In the genomic region with DNA sequence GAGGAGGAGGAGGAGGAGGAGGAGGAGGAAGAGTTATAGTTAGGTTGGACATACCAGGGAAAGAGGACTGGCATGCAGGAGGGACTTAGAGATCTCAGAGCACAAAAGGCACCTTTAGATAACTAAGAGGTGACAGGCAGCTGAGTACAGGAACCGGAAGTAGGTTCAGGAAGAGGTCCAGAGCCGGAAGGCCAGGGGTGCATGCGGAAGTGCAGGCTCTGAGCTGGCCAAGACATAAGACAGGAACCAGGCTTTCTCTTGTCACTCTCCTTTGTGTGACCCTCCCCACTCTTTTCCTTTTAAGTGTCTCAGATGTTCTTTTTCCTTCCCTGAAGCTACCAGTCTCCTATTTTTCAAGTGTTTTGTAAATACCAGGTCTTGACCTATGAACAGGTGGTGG, we compare ENCODE assay signal across 8 mouse cellular contexts. TPM values are rescaled to one million over a fixed set of nuclear protein-coding genes. Genes with fewer than 3 reads are reported as not detected.
A peak's percentile ranks its signal among the peaks of the same experiment; 100 is the strongest.
DNase-seq lines count a peak whose midpoint lies in the region; ATAC-seq lines count a peak whose summit lies in the region.

No protein-coding gene starts in this region.

- ATAC-seq in forebrain, embryonic 14.5 days, result no peak
- ATAC-seq in megakaryocyte, adult 5-6 weeks (ENCODE audit: poor library complexity, severe bottlenecking), result peak; percentile 73

- no peak for DNase-seq in forebrain, embryonic 10.5 days (ENCODE audit: extremely low spot score, low spot score)
- DNase-seq in forebrain, embryonic 14.5 days (ENCODE audit: low spot score), result no peak
- peak; percentile 28 to 62 for DNase-seq in heart, adult 18-20 months
- peak; percentile 56 for DNase-seq in kidney, postnatal 10 days
- no peak for DNase-seq in frontal cortex, adult 2 months (ENCODE audit: extremely low spot score in 1 of 2, low spot score in 1 of 2)
- no peak for DNase-seq in layer of hippocampus, postnatal 25 days (ENCODE audit: extremely low spot score in 1 of 2, low spot score in 1 of 2)
- DNase-seq in gastrocnemius, postnatal 14 days, result no peak

- no peaks in the 10 kb centered on the region for H3K36me3 ChIP-seq in forebrain, embryonic 10.5 days (replicated peaks)
- H3K36me3 ChIP-seq in forebrain, embryonic 14.5 days (ENCODE audit: control insufficient read depth, insufficient read depth, low read length), result no peaks in the 10 kb centered on the region

- H3K4me3 ChIP-seq in forebrain, embryonic 10.5 days, result no peak overlapping the region
- no peak overlapping the region for H3K4me3 ChIP-seq in forebrain, embryonic 14.5 days (ENCODE audit: low read depth, low read length)

- H3K27ac ChIP-seq in forebrain, embryonic 10.5 days, result peak overlapping the region; percentile 74; the same call in 1 of the 2 replicates
- H3K27ac ChIP-seq in forebrain, embryonic 14.5 days (ENCODE audit: low read depth, low read length), result no peak overlapping the region

- H3K9me3 ChIP-seq in forebrain, embryonic 10.5 days, result no peaks in the 10 kb centered on the region
- H3K9me3 ChIP-seq in forebrain, embryonic 14.5 days (replicated peaks; ENCODE audit: control insufficient read depth, low read length), result no peaks in the 10 kb centered on the region

- peaks cover 30% of the 10 kb centered on the region for H3K4me1 ChIP-seq in forebrain, embryonic 10.5 days
- H3K4me1 ChIP-seq in forebrain, embryonic 14.5 days (ENCODE audit: control insufficient read depth, insufficient read depth, low read length), result peaks cover 14% of the 10 kb centered on the region

- H3K4me2 ChIP-seq in forebrain, embryonic 14.5 days (ENCODE audit: low read length), result no peak overlapping the region

- no peaks in the 10 kb centered on the region; the same call in 1 of the 2 replicates for H3K27me3 ChIP-seq in forebrain, embryonic 10.5 days (ENCODE audit: poor library complexity, severe bottlenecking)
- H3K27me3 ChIP-seq in forebrain, embryonic 14.5 days (replicated peaks; ENCODE audit: control insufficient read depth, insufficient read depth, low read length), result no peaks in the 10 kb centered on the region

- intact Hi-C loops in gastrocnemius, postnatal 14 days (cut with DNase I; ENCODE audit: low total_unique reads), result no loop called here

- H3K9ac ChIP-seq in forebrain, embryonic 14.5 days (ENCODE audit: low read length), result no peak overlapping the region

- WGBS in forebrain, embryonic 10.5 days, result 96% methylated on average over 3 of the region's 3 CpGs
- WGBS in forebrain, embryonic 14.5 days, result 84% methylated on average over 3 of the region's 3 CpGs

RNA-seq across cellular contexts. Expression of a gene that starts 38.0 kb away (rescaled TPM):
- polyA plus RNA-seq in forebrain, embryonic 10.5 days (2016; fragmentation: Nextera tagmentation; extraction: Ambion mirVana), result 5.1 and 5.7 TPM in 2 replicates
- 10.4 and 11.3 TPM in 2 replicates for polyA plus RNA-seq in forebrain, embryonic 14.5 days (2014; fragmentation: Nextera tagmentation; extraction: Ambion mirVana)
- total RNA-seq in heart, adult 18-20 months (2021), result 1 to 10 TPM; 8.7 to 9.1 TPM
- 52.0 and 54.7 TPM in 2 replicates for total RNA-seq in megakaryocyte, adult 5-6 weeks (2015)
- 58.9 and 61.4 TPM in 2 replicates for total RNA-seq in megakaryocyte, adult 5-6 weeks (2017)
- polyA plus RNA-seq in frontal cortex, adult 2 months (2012; rRNA removed), result 26.0 and 26.4 TPM in 2 replicates
- total RNA-seq in layer of hippocampus, postnatal 25 days (2021), result 10 to 100 TPM; 57.0 to 60.2 TPM
- total RNA-seq in gastrocnemius, postnatal 14 days (2021), result 10 to 100 TPM; 27.0 to 29.8 TPM

Comparison
In these comparisons a context has a peak if more than half of its experiments do, and no peak if none do; other contexts are left out.
1. DNase-seq: peak in heart, adult 18-20 months (2 of 2) and kidney, postnatal 10 days (single experiment); none in forebrain, embryonic 10.5 days (single experiment), forebrain, embryonic 14.5 days (single experiment), frontal cortex, adult 2 months (0 of 2), layer of hippocampus, postnatal 25 days (0 of 2) and gastrocnemius, postnatal 14 days (single experiment).